Mouse (Mus musculus) myocyte (in vitro differentiated cells): ENCODE measurements around the gene Tdgf1. TPM values are rescaled to one million over a fixed set of nuclear protein-coding genes. Genes with fewer than 3 reads are reported as not detected.

Experiments used
- H3K27me3 ChIP-seq: one replicate; pipeline ENCODE4 v1.6.1; 2011; ENCODE audit not compliant: control insufficient read depth, insufficient read depth, insufficient read length
- H3K36me3 ChIP-seq: one replicate; pipeline ENCODE4 v1.6.1; 2011; ENCODE audit not compliant: control insufficient read depth, insufficient read depth
- H3K4me2 ChIP-seq: one replicate; pipeline ENCODE4 v1.6.1; 2011; ENCODE audit warnings: low read depth, control low read depth
- H3K4me3 ChIP-seq: one replicate; pipeline ENCODE4 v1.5.1; 2011; ENCODE audit warnings: mild to moderate bottlenecking, control low read depth, moderate library complexity
- H3K79me2 ChIP-seq: one replicate; pipeline ENCODE4 v1.6.1; 2011; ENCODE audit not compliant: control insufficient read depth, insufficient read depth
- H3ac ChIP-seq: one replicate; pipeline ENCODE4 v1.6.1; 2011; ENCODE audit not compliant: control insufficient read depth, insufficient read length
- CEBPB ChIP-seq: IDR thresholded peaks from 2 replicates; pipeline ENCODE4 v1.6.1; 2011; ENCODE audit warnings: mild to moderate bottlenecking, moderate library complexity; ENCODE audit not compliant: poor library complexity, insufficient read depth, severe bottlenecking
- E2F4 ChIP-seq: IDR thresholded peaks from one replicate; pipeline ENCODE4 v1.6.1; 2011; ENCODE audit warnings: mild to moderate bottlenecking, control low read depth, moderate library complexity; ENCODE audit not compliant: insufficient read depth
- MAX ChIP-seq: IDR thresholded peaks from one replicate; pipeline ENCODE4 v1.6.1; 2011; ENCODE audit warnings: low read depth, mild to moderate bottlenecking, control low read depth
- MYOD1 ChIP-seq, 3 experiments: IDR thresholded peaks; one replicate each; pipeline ENCODE4 v1.6.1; 2011; ENCODE audit warnings: control low read depth in 2 of 3, low read depth in 2 of 3, mild to moderate bottlenecking in 2 of 3, moderate library complexity in 1 of 3; ENCODE audit not compliant: insufficient read length in 2 of 3, control insufficient read depth in 1 of 3
- MYOG ChIP-seq, 3 experiments: IDR thresholded peaks; one replicate each; pipeline ENCODE4 v1.6.1; 2011; ENCODE audit warnings: control low read depth in 2 of 3, low read depth in 2 of 3, mild to moderate bottlenecking in 2 of 3; ENCODE audit not compliant: insufficient read length in 2 of 3, control insufficient read depth in 1 of 3, insufficient read depth in 1 of 3
- POLR2A ChIP-seq: IDR thresholded peaks from one replicate; pipeline ENCODE4 v1.6.1; 2011; ENCODE audit warnings: low read depth, mild to moderate bottlenecking, control low read depth, moderate library complexity; ENCODE audit not compliant: insufficient read length
- POLR2AphosphoS2 ChIP-seq: IDR thresholded peaks from one replicate; pipeline ENCODE4 v1.6.1; 2011; ENCODE audit warnings: low read depth, control low read depth; ENCODE audit not compliant: insufficient read length
- REST ChIP-seq: IDR thresholded peaks from one replicate; pipeline ENCODE4 v1.6.1; 2011; ENCODE audit warnings: mild to moderate bottlenecking, control low read depth, moderate library complexity; ENCODE audit not compliant: insufficient read depth, insufficient read length
- SRF ChIP-seq: IDR thresholded peaks from one replicate; pipeline ENCODE4 v1.6.1; 2011; ENCODE audit warnings: low read depth; ENCODE audit not compliant: control insufficient read depth, insufficient read length
- TCF12 ChIP-seq: IDR thresholded peaks from one replicate; pipeline ENCODE4 v1.6.1; 2011; ENCODE audit warnings: mild to moderate bottlenecking, control low read depth; ENCODE audit not compliant: poor library complexity, insufficient read depth, severe bottlenecking
- TCF3 ChIP-seq: IDR thresholded peaks from one replicate; pipeline ENCODE4 v1.6.1; 2011; ENCODE audit warnings: low read depth, control low read depth; ENCODE audit not compliant: insufficient read length
- USF1 ChIP-seq: IDR thresholded peaks from one replicate; pipeline ENCODE4 v1.6.1; 2011; ENCODE audit warnings: low read depth, mild to moderate bottlenecking, control low read depth, moderate library complexity
- polyA plus RNA-seq: library from polyadenylated mRNA; unstranded; fragments of >200 nt; fragmentation: generic; extraction: Trizol; gene quantifications from one replicate; pipeline ENCODE4 v1.2.1, GENCODE M21; 2012; ENCODE audit warnings: missing spikeins

Tdgf1 gene
- polyA plus RNA-seq, 1 experiment, result not detected

DNA sequence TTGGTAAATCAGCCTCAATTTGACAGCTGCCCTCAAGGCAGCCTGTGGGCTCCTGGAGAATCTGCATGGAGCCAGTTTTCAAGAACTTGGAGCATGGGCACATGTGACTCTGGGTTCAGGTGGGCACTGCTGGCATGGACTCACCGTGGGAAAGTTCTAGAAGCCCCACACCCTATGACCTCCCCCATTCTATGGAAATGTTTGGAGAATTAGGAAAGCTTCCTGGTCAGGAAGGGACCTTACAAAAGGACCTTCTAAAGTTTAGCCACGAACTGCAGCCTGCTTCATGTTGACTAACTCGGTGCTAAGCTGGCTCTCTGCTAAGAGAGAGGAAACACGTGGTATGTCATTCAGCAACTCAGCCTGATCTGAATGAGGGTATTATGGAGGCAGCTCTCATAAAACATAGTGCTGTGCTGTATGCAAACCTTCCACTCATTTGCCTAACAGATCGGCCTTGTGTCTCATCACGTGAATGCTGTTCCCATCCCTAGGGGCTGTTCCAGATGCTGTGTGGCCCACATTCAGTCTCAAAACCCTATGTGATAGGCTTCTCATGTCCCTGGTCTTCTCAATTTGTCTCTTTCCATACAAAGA lies 36.5 kb downstream of the Tdgf1 start:
- no peak overlapping the region for H3K4me2 ChIP-seq
- no peak for TF ChIP-seq USF1
- no peak for TF ChIP-seq CEBPB
- no peak for TF ChIP-seq E2F4
- H3K79me2 ChIP-seq, result no peaks in the 10 kb centered on the region
- no peak overlapping the region for H3K4me3 ChIP-seq
- H3ac ChIP-seq, result no peak overlapping the region
- no peaks in the 10 kb centered on the region for H3K36me3 ChIP-seq
- peaks cover 8% of the 10 kb centered on the region for H3K27me3 ChIP-seq

DNA sequence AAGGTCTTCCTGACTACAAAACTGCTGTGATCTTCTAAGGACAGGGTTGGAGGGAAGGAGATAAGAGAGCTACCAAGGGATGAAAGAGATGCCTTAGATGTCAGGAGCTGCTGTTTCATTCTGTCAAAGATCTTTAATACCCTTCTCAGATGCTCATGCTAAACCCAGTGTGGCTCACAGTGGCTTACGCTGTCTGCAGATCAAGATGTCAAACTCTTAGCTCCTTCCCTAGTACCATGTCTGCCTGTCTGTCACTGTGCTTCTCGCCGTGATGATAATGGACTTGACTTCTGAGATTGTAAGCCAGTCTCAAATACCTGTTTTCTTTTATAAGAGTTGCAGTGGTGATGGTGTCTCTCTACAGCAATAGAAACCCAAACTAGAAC lies 37.3 kb downstream of the Tdgf1 start:
- no peak overlapping the region for H3ac ChIP-seq
- H3K27me3 ChIP-seq, result peaks cover 7% of the 10 kb centered on the region
- no peak overlapping the region for H3K4me2 ChIP-seq
- H3K36me3 ChIP-seq, result no peaks in the 10 kb centered on the region
- H3K79me2 ChIP-seq, result no peaks in the 10 kb centered on the region
- TF ChIP-seq SRF (no peak), MAX (no peak), E2F4 (no peak), TCF3 (no peak), TCF12 (no peak), USF1 (no peak), POLR2AphosphoS2 (no peak), MYOD1 (IDR thresholded peaks at IDR 0.05; ENCODE audit: control insufficient read depth in 1 of 3, insufficient read length in 2 of 3, low read depth in 2 of 3) (no peak), REST (no peak), CEBPB (no peak), POLR2A (no peak), MYOG (IDR thresholded peaks at IDR 0.05; ENCODE audit: control insufficient read depth in 1 of 3, insufficient read depth in 1 of 3, insufficient read length in 2 of 3, low read depth in 2 of 3) (no peak)
- H3K4me3 ChIP-seq, result no peak overlapping the region

GRCm38 (mm10) chr9:110907838-110908630 lies 37.9 kb downstream of the Tdgf1 start:
- Histone ChIP-seq H3K36me3 (no peaks in the 10 kb centered on the region), H3K79me2 (no peaks in the 10 kb centered on the region), H3K4me2 (no peak overlapping the region), H3ac (no peak overlapping the region), H3K4me3 (no peak overlapping the region), H3K27me3 (peaks cover 4% of the 10 kb centered on the region)
- no peak for TF ChIP-seq SRF

- Histone ChIP-seq H3K79me2 (no peaks in the 10 kb centered on the region), H3K27me3 (peaks cover 1% of the 10 kb centered on the region), H3K4me3 (no peak overlapping the region), H3K4me2 (no peak overlapping the region), H3ac (no peak overlapping the region), H3K36me3 (no peaks in the 10 kb centered on the region)
- TF ChIP-seq TCF12 (no peak), TCF3 (no peak), POLR2A (no peak)
Measured at GRCm38 (mm10) chr9:110907201-110907837, 38.6 kb downstream of the Tdgf1 start.

DNA sequence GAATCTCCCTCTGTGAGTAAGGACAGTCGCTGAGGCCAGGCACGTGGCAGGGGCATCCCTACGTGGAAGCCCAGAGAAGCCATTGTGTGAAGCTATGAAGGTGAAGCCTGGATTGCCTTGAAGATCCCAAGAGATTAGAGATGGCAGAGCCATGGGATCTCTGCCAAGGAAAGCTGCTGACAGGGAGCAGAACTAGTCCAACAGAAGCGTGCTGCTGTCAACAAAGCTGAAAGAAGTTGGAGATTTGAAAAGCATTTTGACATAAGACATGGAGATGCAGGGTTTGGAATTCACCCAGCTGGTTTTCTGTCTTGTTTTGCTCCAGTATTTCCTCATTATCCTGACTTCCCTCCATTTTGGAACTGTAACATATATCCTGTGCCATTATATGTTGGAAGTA lies 43.7 kb downstream of the Tdgf1 start:
- Histone ChIP-seq H3K4me3 (no peak overlapping the region), H3K36me3 (no peaks in the 10 kb centered on the region), H3K79me2 (no peaks in the 10 kb centered on the region), H3ac (no peak overlapping the region), H3K4me2 (no peak overlapping the region), H3K27me3 (no peaks in the 10 kb centered on the region)
- no peak for TF ChIP-seq SRF

- Histone ChIP-seq H3K27me3 (no peaks in the 10 kb centered on the region), H3K4me2 (no peak overlapping the region), H3ac (no peak overlapping the region), H3K79me2 (no peaks in the 10 kb centered on the region), H3K36me3 (no peaks in the 10 kb centered on the region), H3K4me3 (no peak overlapping the region)
- no peak for TF ChIP-seq POLR2A
- peak in 1 of 3 experiments; percentile 59 for TF ChIP-seq MYOG (IDR thresholded peaks at IDR 0.05; ENCODE audit: control insufficient read depth in 1 of 3, insufficient read depth in 1 of 3, insufficient read length in 2 of 3, low read depth in 2 of 3)
- TF ChIP-seq TCF12, result no peak
- no peak for TF ChIP-seq TCF3
- TF ChIP-seq USF1, result no peak
- no peak for TF ChIP-seq SRF
- TF ChIP-seq CEBPB, result no peak
- TF ChIP-seq MAX, result no peak
- no peak for TF ChIP-seq POLR2AphosphoS2
- TF ChIP-seq MYOD1 (IDR thresholded peaks at IDR 0.05; ENCODE audit: control insufficient read depth in 1 of 3, insufficient read length in 2 of 3, low read depth in 2 of 3), result peak in 2 of 3 experiments; percentile 7 to 76
- no peak for TF ChIP-seq E2F4
- no peak for TF ChIP-seq REST
Measured at GRCm38 (mm10) chr9:110901204-110901603, 44.8 kb downstream of the Tdgf1 start.
